Mouse (Mus musculus) spleen, adult 10 weeks (tissue): Measurements from ENCODE around the gene Leap2. TPM values are rescaled to one million over a fixed set of nuclear protein-coding genes. Genes with fewer than 3 reads are reported as not detected.

Experiments used
- polyA plus RNA-seq: library from polyadenylated mRNA; stranded (reverse); fragments of 350-450 nt; fragmentation: Illumina TruSeq; extraction: RNeasy Lipid Tissue Mini Kit (QIAGEN cat#74804); gene quantifications from one replicate; pipeline ENCODE4 v1.2.3, GENCODE M21; 2015; ENCODE audit warnings: low replicate concordance; ENCODE audit not compliant: insufficient read depth

Leap2 gene
- polyA plus RNA-seq = not detected

DNA sequence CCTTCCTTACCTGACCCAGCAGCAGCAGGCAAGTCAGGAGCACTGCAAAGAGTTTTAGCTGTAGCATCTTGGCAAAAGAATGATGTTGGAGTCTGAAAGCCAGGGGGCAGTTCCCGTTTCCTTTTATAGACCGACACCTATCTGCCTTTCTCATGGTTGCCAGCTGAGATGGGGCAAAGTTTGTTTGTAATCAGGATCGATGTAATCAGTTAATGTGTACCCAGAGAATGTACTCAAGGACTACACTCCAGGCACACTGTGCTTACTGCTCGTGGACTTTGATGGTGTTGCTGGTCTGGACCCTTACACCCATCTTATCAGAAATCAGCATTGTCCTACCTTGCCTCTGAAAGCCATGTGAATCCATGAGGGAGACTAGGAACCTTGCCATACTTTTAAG lies at the start of gene Leap2:
Gene Leap2 (minus strand): TSS at position 135 of the 400 bp plus-strand sequence.

DNA sequence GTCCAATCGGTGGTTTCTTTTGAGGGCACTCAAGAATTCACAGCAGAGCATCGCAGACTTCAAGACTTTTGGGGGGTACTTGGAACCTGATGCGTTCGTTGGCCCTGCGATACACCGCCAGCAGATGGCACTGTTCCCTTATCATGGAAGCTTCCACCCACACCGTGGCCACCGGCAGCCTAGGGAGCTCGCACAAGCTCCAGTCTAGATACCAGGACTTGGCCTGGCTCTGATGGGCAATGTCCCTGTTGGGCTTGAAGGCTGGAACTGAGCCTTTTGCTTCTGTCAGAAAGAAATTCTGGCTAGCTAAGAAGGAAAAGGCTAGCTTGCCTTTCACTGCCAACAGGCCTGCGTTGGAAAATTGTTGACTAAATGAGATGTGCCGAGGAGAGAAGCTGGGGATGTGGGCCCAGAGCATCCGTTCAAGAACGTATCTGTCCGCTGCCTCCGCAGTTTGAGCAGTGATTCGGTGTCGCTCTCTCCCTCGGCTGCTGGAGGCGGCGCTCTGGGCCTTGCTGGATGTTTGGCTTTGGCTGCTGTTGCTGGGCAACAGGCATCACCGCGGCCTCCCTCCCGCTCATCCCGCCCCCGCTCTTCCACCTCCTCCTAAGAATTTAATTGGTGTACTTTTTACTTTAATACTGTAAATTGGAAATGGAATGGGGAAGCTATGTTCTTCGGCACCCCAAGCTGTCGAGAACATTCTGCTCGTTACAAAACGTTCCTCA lies 47.2 kb upstream of the Leap2 start, which contains the start of gene Gm9837:
Gene Gm9837 (minus strand): TSS at position 512 of the 728 bp plus-strand sequence.

DNA sequence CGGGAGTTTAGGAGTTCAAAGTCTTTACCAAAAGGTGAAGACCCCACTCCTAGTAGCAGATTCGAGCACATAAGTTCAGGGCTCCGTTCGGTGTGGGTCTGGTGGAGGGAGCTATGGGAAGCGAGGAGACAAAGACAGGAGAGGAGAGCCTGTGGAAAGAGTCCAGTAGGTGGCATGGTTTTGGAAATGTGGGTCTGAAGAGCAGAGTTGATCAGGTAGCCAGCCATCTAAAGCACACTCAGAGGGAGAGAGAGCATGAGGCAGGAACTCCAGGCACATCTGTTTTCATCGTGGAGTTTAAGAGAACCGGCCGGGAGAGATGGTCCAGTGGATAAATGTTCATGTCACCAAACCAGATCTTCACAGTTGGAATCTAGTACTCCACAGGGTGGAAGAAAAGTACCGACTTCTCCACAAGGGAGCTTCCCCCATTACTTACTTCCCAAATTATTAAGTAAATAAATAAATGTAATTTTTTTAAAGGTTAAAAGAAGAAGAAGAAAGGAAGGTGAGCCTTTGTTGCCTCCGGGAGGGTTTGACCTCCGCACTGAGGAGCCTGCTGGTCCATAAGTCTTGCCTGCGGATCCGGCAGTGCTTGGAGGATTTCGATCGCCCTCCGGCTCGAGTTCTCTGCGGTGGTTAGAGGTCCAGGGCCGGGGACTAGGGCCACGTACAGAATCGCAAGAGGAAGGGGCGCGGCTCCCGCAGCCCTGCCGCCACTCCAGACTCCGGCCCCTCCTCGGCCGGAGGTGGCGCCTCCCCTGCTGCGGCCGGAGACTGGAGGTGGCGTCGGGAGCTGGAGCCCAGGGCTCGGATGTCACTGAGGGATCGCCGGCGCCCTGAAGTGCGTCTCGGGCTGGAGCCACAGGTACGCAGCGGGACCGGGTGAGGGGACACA lies 33.8 kb upstream of the Leap2 start, which contains the start of the genes Gm10447 and Shroom1:
Gene Gm10447 (minus strand): TSS at position 637 of the 898 bp plus-strand sequence.
Gene Shroom1 (plus strand): TSS at position 732 of the 898 bp plus-strand sequence.

DNA sequence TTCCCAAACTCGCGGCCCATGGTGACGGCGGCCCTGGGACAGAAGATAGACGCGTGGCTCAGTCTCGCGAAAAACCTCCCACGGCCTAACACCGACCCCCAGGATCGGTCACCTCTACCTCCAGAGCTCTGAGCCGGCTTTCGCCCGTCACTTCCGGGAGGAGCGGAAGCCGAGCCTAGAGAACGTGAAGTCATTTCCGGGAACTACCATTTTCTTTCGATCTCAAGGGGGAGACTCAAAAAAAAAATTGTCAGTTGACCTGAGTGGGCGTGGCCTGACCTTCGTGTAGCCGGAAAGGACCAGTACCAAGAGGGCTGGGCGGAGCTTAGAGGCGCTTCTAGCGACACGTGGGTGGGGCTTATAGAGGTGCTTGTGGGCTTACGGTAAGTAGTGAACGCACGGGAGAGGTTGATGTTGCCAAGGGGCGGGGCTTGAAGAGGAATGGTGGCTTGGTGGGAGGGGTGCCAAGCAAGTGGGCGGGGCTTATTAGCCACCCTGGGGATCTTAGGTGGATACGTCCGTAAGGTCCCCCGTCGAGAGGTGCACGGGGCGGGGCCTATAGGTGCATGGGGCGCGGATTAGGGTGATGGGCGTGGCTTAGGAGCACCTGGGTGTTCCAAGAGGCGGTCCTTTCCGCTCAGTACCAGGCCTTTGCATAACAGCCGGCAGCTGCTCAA lies 7.8 kb upstream of the Leap2 start, which contains the start of the genes Uqcrq and Gdf9:
Gene Uqcrq (minus strand): TSS at position 162 of the 677 bp plus-strand sequence.
Gene Gdf9 (plus strand): TSS at position 354 of the 677 bp plus-strand sequence.

Other genes with a start within 250 kb of the Leap2 start
- gene Hspa4, start 122.7 kb downstream of the Leap2 start, polyA plus RNA-seq = 202 TPM
- gene Zcchc10, start 98.5 kb downstream of the Leap2 start, polyA plus RNA-seq = 21.9 TPM
- 99.6 TPM for gene Aff4, start 72.3 kb downstream of the Leap2 start, polyA plus RNA-seq
- gene Uqcrq, start 7.7 kb upstream of the Leap2 start, polyA plus RNA-seq = 39.4 TPM
- 0.30 TPM for gene Gdf9, start 7.9 kb upstream of the Leap2 start, polyA plus RNA-seq
- not detected for gene Gm10447, start 33.9 kb upstream of the Leap2 start, polyA plus RNA-seq
- 0.75 TPM for gene Shroom1, start 34.0 kb upstream of the Leap2 start, polyA plus RNA-seq
- not detected for gene Gm9837, start 47.3 kb upstream of the Leap2 start, polyA plus RNA-seq
- gene Gm9945, start 57.0 kb upstream of the Leap2 start, polyA plus RNA-seq = not detected
- 3.5 TPM for gene Sowaha, start 57.1 kb upstream of the Leap2 start, polyA plus RNA-seq
- gene Sept8, start 96.1 kb upstream of the Leap2 start, polyA plus RNA-seq = 19.9 TPM
- 6.2 TPM for gene Kif3a, start 144.2 kb upstream of the Leap2 start, polyA plus RNA-seq
- 2.6 TPM for gene Il4, start 195.5 kb upstream of the Leap2 start, polyA plus RNA-seq
- gene Il13, start 211.5 kb upstream of the Leap2 start, polyA plus RNA-seq = not detected